Mouse (Mus musculus) cerebellum, adult 2 months (tissue): ENCODE measurements around the gene Rarg. TPM values are rescaled to one million over a fixed set of nuclear protein-coding genes. Genes with fewer than 3 reads are reported as not detected.

Experiments
- DNase-seq, 2 experiments: peaks; one replicate each; pipeline ENCODE4 v3.0.0; 2021
- H3K27ac ChIP-seq: fragments of 200-500 bp; 2 replicates; pipeline ENCODE4 v1.5.1; 2012; ENCODE audit warnings: low read length, control low read depth, inconsistent platforms; ENCODE audit not compliant: insufficient read depth
- H3K27me3 ChIP-seq: fragments of 200-500 bp; 2 replicates; pipeline ENCODE4 v1.6.1; 2012; ENCODE audit warnings: inconsistent platforms, mild to moderate bottlenecking, low read length, moderate library complexity; ENCODE audit not compliant: control insufficient read depth, insufficient read depth
- H3K4me1 ChIP-seq: fragments of 200-500 bp; 2 replicates; pipeline ENCODE4 v1.6.1; 2011; ENCODE audit warnings: low read length; ENCODE audit not compliant: control insufficient read depth, insufficient read depth
- H3K4me3 ChIP-seq: fragments of 200-500 bp; replicated peaks from 2 replicates; pipeline ENCODE3; 2011; ENCODE audit warnings: mild to moderate bottlenecking, low read depth, low read length, control low read depth; ENCODE audit not compliant: insufficient read depth
- CTCF ChIP-seq: fragments of 200-500 bp; IDR thresholded peaks from 2 replicates; pipeline ENCODE4 v1.5.1; 2011; ENCODE audit warnings: low read depth, mild to moderate bottlenecking, control low read depth, low read length, moderate library complexity, borderline replicate concordance; ENCODE audit not compliant: insufficient read depth
- POLR2A ChIP-seq: fragments of 200-500 bp; IDR thresholded peaks from 2 replicates; pipeline ENCODE4 v1.6.1; 2011; ENCODE audit warnings: low read length, control low read depth, borderline replicate concordance; ENCODE audit not compliant: insufficient read depth
- WGBS: fragments of 180-500 bp; shearing (Covaris S2); methylation state at CpG from one replicate; pipeline ENCODE4 v1.1.7; 2018; 5-methylcytosine and 5-hydroxymethylcytosine counted together
- polyA plus RNA-seq: library from polyadenylated mRNA; depleted of rRNA; stranded (reverse); fragments of >200 nt; gene quantifications from 2 replicates; pipeline ENCODE4 v1.2.3, GENCODE M21; 2012

Rarg gene
- polyA plus RNA-seq, 1 experiment, result 12.8 TPM

DNA sequence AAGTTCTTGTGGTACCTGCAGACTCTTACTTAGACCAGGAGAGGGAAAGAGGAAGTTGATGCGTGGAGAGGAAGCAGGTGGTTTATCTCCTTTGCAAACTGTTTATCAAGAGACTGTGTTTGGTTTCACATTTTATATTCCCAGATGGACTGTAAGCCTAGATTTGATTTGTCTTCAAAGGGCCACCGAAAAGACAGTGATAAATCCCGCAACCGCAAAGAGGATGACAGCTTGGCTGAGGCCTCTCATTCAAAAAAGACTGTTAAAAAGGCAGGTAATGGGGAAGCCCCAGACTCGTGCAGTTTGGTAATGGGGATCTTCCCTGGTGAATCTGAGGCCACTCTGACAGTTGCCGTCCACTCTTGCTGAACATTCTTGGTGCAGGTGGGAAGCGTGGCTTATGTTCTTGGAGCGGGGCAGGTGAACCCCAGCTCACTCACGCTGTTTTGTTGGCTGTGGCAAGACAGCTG, 49.2 kb downstream of the Rarg start:
- Histone ChIP-seq H3K4me1 (peaks cover 19% of the 10 kb centered on the region), H3K27ac (no peak overlapping the region), H3K27me3 (no peaks in the 10 kb centered on the region), H3K4me3 (no peak overlapping the region)
- no peak for DNase-seq
- 85% methylated on average over 9 of the region's 9 CpGs for WGBS
- no peak for TF ChIP-seq CTCF
- no peak for TF ChIP-seq POLR2A

DNA sequence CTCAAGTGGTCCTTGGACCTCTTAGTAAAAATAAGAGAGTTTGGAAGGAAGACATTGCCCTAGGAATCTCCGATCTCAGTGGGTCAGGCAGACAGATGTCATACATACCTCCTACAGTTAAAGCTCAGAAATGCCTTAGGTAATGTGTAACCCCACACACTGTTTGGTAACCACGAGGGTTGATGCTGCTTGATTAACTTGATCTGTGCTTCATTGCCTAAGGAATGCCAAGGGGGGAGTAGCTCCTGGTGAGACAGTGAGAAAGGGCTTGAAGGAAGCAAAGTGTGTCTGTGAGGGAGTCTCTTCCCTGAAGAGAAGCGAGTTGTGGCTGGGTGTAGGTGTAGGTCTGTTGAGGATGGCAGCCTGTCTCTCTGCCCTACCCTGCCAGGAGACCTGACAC, 50.0 kb downstream of the Rarg start:
- DNase-seq, result no peak
- TF ChIP-seq POLR2A (no peak), CTCF (no peak)
- peaks cover 19% of the 10 kb centered on the region for H3K4me1 ChIP-seq
- no peaks in the 10 kb centered on the region for H3K27me3 ChIP-seq
- H3K4me3 ChIP-seq, result no peak overlapping the region
- H3K27ac ChIP-seq, result no peak overlapping the region
- WGBS, result 40% methylated on average over 3 of the region's 3 CpGs

DNA sequence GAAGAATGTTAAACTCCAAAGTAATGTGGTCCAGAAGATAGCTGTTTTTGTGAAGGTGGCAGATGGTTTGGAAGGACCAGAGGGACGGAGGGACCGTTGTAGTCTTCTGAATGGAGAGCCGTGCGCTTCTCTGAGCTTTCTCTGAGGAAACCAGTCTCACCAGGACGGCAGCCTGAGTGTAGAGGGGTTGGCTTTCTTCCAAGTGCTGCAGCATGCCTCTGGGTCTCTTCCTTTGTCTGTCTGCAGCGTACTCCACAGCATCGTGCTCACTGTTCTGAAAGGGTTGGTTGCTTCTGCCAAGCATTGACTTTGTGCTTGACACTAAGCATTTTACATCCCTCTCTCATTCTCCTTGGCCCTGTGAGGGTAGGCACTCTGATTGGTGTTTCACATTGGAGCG, 51.5 kb downstream of the Rarg start:
- WGBS, result 5% methylated on average over 8 of the region's 8 CpGs
- no peaks in the 10 kb centered on the region for H3K27me3 ChIP-seq
- peaks cover 19% of the 10 kb centered on the region for H3K4me1 ChIP-seq
- peak overlapping the region; percentile 35; the same call in 1 of the 2 replicates for H3K27ac ChIP-seq
- DNase-seq, result peak; percentile 49 to 64
- peak overlapping the region; percentile 34 for H3K4me3 ChIP-seq
- TF ChIP-seq CTCF, result no peak
- TF ChIP-seq POLR2A, result no peak

DNA sequence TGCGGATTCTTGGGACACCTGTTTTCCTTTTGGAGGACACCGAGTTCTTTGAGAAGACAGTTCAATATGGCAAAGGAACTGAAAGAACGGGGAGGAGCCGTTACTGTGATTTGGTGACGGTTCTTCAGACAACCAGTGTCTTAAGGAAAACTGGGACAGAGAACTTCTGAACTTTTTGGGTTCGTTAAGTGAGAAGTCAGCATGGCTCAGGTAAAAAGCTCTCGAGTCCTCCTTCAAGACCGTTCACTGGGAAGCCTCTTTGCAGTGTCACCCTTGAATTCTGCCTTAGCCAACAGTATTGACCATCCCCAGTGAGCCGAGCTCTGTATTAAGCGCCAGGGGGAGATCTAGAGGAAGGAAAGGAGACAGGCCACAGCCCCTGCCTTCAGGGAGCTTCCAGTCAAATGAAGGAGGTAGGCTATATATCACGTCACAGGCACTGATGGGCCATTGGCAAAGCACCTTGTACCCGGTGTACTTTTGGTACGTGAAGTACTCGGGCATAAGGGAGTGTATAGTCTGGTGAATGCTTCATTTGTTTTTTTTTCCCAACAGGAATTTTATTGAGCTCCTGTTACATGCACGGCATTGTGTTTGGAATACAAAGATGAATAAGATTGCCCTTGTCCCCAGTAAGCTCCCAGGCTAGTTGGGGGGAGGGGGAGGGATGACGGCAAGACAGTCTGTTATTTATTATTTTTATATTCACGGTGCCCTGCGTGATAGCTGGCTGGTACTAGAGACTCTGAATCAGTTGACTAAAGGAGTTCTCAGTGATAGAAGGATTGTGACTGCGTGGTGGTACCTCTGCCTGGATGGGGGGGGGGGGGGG, 52.4 kb downstream of the Rarg start, which contains the start of gene Csad:
Gene Csad (minus strand): TSS at position 51 of the 832 bp plus-strand sequence.
- Histone ChIP-seq H3K27me3 (no peaks in the 10 kb centered on the region), H3K4me1 (peaks cover 16% of the 10 kb centered on the region), H3K27ac (peak within 1 kb of the TSS; percentile 78), H3K4me3 (peak within 1 kb of the TSS; percentile 86)
- WGBS, result 31% methylated on average over 19 of the region's 19 CpGs
- no peak for DNase-seq
- no peak for TF ChIP-seq CTCF

DNA sequence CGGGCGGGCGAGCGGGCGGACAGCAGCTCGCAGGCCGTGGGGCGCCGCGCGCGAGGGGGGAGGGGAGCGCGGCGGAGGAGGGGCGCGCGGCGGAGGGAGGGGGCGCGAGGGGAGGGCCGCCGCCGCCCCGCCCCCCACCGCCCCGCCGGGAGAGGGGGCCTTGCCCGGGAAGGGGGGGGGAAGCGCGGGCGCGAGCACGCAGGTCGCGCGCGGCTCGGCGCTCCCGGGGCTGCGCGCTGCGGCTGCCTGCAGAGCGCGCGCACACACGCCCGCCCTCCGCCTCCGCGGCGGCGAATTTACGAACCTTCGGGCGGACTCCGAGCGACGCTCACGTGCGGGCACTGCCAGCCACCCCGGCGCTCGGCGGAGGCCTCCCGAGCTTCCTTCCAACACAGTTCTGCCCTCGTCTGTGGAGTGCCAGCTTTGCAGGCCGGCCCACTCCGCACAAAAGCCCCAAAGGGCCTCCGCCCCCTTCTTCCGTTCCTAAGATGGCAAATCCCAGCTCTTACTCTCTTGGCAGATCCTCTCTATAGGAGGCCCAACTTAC, 53.4 kb downstream of the Rarg start:
- Histone ChIP-seq H3K4me1 (peaks cover 16% of the 10 kb centered on the region), H3K27me3 (no peaks in the 10 kb centered on the region), H3K27ac (peak overlapping the region; percentile 78), H3K4me3 (peak overlapping the region; percentile 86)
- peak; percentile 74 to 76 for DNase-seq
- WGBS, result 0% methylated on average over 33 of the region's 72 CpGs
- TF ChIP-seq CTCF (no peak), POLR2A (no peak)

DNA sequence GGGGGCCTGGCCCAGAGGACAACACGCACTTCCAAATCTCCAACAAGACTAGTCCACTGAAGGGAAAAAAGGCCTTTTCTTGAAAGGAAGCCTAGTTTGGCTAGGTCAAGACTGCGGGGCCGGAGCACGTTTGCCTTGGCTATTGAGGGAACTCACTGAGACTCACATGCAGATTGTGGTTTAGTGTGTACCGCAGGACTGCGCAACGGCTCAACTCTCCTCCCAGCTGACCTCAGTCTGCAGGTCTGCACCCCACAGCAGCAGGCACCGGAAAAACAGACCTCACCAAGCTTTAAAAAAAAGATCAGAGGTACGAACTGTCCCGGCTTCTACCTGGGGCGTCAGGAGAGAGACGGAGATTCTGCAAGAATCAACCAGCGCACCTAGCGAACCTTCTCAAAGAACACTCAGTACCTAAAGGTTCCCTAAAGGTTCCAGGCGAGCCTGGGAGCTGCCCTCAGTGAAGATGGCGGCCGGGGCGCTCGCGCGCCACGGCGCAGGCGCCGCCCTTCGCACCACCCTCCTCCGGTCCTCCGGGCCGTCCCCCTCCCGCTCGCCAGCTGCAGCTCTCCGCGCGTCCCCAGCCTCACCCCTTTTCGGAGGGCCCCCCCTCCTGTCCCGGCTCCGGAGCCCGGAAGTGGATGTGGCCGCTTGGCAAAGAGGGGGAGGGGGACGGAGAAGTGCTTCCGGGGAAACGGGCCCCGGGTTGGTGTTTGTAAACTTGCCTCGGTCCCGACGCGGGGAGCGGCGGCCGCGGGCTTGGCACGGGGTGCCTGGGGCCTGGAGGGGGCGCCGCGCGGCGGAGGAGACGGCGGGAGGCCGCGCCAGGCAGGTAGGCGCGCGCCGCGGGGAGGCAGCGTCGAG, 54.1 kb downstream of the Rarg start, which contains the start of gene Zfp740:
Gene Zfp740 (plus strand): TSS at position 279 of the 864 bp plus-strand sequence.
- WGBS, result under 1% methylated on average over 52 of the region's 68 CpGs
- H3K4me1 ChIP-seq, result peaks cover 16% of the 10 kb centered on the region
- TF ChIP-seq CTCF (no peak), POLR2A (peak; percentile 84; the same call in 1 of the 2 replicates)

DNA sequence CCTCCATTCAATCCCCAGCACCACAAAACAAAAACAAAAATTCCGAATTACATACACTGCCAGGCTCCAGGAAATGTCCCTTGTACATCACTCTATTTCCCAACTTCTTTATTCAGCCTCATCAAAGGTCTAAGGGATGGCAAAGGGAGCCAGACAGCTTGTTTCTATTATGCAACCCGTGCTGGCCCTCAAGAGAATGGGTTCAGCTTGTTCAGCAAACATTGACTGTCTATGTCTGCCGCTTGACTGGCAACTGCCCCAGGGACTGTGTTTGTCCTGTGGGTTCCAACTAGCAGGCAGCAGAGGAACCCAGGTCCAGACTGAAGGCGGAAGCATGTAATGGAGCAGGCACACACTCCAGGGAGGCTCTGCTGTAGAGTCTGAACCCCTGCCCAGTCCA, 58.5 kb downstream of the Rarg start:
- Histone ChIP-seq H3K4me1 (no peaks in the 10 kb centered on the region), H3K27me3 (no peaks in the 10 kb centered on the region), H3K27ac (no peak overlapping the region), H3K4me3 (no peak overlapping the region)
- no peak for DNase-seq
- WGBS, result 81% methylated on average over 4 of the region's 4 CpGs
- TF ChIP-seq POLR2A (no peak), CTCF (no peak)

More for the DNA sequence above, 54.1 kb downstream of the Rarg start, which contains the start of gene Zfp740:
- DNase-seq, result peak; percentile 93 to 97
- Histone ChIP-seq H3K27me3 (no peaks in the 10 kb centered on the region), H3K4me3 (peak within 1 kb of the TSS; percentile 86), H3K27ac (peak within 1 kb of the TSS; percentile 78)

DNA sequence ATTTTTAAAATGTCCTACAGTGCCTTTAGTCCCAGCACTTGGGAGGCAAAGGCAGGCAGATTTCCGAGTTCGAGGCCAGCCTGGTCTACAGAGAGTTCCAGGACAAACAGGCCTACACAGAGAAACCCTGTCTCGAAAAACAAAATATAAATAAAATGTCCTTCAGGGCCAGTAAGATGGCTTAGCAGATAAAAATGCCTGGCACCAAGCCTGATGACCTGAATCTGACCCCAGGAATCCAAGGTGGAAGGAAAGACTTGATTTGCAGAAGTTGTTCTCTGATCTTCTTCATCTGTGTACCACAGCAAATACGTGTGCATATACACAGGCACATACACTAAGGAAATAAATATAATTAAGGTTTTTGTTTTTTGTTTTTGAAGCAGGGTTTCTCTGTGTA, 61.9 kb downstream of the Rarg start:
- Histone ChIP-seq H3K4me1 (no peaks in the 10 kb centered on the region), H3K27ac (no peak overlapping the region), H3K4me3 (no peak overlapping the region), H3K27me3 (no peaks in the 10 kb centered on the region)
- no peak for DNase-seq
- TF ChIP-seq POLR2A (no peak), CTCF (no peak)
- WGBS, result 85% methylated on average over 4 of the region's 4 CpGs
